Mouse (Mus musculus) ZHBTc4 (cell line): ENCODE results near the gene Gys1.
"Not testable (repeated sequence)": the region's sequence is repeated elsewhere in the genome, so short reads cannot be mapped to it uniquely, and the experiment has no call there.

ENCODE experiments used
- DNase-seq: peaks from one replicate; pipeline ENCODE4 v3.0.0-alpha.2; 2011; ENCODE audit warnings: low read depth, low spot score

The Gys1 gene

DNA sequence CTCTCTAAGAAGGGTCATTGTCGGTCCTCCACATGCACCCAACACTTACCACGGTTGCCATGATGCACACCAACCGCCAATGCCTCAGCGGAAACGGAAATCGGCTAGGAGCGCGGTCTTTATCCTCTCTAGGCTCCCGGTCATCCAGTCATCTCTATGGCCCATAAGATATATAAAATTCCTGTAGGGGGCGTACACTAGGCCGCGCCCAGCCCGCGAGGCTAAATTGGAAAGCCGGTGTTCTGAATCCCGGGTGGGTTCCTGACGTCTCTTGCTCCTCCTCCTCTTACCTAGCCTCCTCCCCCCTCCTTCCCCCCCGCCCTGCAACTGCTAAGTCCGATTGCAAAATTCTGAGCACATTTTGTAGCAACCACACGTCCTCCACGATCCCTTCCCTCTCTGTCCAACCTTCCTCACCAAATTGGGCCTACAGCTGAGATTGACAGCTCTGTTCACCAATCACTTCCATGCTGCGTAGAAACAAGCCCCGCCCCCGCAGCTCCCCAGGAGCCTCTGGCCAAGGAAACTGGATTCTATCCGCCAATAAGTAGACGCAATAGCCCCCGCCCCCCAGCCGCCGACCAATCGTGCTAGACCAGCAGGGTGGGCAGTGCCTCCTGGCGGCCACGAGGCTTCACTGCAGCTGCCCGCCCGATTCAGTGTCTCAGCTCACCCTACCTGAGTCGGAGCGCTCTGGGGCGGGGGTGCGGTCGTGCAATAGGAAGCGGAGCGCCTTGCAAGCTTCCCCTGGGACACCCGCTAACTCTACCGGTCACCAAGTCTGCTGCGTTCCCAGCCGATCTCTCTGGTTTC is at the start of gene Gys1:
Gys1 (plus strand) TSS at position 642 of the 813 bp plus-strand sequence.
- peak; percentile 100 for DNase-seq

DNA sequence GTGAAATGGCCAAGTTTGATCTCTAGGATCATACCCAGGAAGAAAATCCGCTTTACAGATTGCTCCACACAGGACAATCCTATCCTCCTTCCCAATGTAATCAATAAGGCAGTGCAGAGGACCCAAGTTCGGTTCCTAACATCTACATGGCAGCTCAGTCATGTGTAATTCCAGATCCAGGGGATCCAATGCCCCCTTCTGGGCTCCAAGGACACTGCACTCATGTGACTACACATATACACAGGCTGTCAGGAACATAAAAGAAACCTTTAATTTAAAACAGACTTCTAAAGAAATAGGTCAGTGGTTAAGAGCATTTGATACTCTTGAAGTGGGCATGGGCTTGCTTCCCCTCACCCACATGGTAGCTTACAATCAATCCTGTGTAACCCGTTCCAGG is 48.6 kb upstream of the Gys1 start:
- DNase-seq, result no peak

DNA sequence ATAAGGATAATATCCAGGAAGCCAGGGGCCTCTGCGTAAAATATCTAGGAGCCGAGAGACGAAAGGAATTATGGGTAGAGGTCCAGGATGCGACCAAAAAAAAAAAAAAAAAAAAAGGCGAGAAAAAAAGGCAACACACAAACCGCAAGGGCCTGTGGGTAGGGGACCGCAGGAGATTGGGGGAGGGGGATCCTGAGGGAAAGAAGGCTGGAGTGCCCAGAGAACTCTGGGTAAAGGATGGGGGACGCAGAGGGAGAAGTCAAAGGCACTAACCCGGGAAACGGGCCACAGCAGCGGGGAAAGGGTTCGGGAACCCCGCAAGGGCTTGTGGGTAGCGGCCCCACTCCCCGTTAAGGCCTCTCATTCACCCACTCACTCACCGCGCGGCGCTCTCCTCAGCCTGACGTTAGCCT is 39.5 kb upstream of the Gys1 start:
- peak; percentile 89 for DNase-seq

DNA sequence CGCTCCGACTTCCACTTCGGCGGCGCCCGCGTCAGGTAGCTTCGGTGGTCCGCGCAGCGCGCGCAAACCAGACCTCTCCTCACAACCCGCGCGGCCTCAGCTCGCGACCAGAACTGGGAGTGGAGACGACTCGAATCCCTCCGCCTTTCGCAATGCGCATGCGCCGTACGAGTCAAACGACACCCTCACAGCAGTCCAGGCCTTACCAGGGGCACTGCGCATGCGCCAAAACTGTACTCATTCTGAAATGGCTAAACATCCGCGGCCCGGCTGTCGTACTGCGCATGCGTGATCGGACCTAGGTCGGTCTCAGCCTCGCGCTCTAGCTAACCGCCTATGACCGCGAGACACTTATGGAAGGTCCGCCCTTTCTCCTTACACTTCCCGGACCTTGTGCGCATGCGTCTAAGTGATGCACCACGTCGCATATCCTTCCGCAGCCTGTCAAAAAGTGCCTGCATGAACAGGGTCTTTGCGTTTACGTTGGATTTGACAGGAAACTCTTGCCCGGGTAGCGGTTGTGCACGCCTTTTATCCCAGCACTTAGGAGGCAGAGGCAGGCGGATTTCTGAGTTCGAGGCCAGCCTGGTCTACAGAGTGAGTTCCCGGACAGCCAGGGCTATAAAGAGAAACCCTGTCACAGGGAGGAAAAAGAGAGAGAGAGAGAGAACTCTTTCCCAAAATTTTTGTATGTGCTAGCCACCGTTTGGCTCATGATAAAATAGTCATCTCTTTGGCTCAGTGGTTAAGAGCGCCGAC is 38.9 kb upstream of the Gys1 start, which contains the start of gene Snrnp70:
Snrnp70 (minus strand) TSS at position 165 of the 759 bp plus-strand sequence.
- DNase-seq, result peak; percentile 100

DNA sequence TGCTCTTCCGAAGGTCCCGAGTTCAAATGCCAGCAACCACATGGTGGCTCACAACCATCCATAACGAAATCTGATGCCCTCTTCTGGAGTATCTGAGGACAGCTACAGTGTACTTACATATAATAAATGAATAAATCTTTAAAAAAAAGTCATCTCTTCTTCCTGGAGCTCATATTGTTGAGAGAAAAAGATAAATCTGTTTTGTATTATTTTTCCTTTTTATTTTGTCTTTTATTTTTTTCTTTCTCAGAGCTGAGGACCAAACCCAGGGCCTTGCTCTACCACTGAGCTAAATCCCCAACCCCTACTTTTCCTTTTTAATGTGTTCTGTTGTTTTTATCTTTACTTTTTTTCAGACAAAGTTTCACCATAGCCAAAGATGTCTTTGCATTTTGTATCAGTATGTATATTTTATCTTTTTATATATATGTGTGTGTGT is 38.3 kb upstream of the Gys1 start:
- DNase-seq, result not testable (repeated sequence)

DNA sequence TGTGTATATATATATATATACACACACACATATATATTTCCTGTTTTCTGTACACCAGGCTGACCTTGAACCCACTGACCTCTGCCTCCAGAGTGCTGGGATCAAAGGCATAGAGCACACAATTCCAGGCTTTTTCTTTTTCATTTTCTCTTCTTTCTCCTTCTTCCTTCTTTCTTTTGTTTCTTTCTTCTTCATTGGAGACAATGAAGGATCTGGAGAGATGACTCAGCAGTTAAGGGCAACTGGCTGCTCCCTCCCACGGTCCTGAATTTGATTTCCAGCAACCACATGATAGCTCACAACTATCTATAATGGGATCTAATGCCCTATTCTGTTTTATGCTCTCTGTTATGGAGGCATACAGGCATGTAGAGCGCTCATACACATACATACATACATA is 37.9 kb upstream of the Gys1 start:
- DNase-seq, result no peak

DNA sequence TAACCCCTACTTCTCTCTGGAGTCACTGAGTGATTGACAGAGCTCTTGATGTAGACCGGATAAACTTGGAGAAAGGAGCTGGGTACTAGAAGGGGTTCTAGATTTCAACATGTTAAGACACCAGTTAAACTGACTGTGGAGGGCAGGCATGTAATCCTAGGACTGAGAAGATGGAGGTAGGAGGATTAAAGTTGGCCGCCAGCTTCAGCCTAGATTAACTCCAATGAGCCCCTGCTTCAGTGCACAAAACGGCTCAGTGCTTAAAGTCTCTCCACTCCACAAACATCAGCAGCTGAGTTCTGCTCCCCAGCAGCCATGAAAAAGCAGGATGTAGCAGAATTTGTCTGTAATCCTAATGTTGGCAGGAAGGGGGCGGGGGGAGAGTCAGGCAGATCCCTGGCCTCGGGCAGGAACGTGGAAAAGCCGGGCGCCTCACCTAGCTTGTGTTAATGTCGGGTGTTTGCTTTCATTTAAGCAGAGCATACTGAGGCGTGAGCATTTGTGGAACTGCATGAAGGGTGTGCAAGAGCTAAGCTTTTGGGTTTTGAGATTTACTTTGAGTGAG is 33.0 kb upstream of the Gys1 start:
- peak; percentile 69 for DNase-seq

DNA sequence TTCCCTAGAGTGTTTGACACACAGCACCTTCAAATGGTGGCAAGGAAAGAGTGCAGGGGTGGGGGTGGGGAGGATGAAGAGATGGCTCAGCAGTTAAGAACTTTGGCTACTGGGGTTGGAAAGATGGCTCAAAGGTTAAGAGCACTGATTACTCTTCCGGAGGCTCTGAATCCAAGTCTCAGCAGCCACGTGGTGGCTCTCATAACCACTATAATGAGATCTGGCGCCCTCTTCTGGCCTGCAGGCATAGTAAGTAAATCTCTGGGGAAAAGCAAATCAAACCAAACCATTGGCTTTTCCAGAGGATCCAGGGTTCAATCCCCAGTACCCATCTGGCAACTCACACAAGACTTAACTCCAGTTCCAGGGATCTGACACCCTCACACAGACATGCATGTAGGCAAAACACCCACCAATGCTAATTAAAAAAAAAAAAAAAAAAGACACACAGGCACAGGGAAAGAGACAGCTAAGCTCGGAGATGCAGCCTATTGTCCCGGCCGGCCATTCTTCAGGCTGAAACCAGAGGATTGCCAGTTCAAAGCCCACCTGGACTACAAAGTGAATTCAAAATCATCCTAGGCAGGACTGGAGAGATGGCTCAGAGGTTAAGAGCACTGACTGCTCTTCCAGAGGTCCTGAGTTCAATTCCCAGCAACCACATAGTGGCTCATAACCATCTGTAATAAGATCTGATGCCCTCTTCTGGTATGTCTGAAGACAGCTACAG is 30.9 kb upstream of the Gys1 start:
- DNase-seq, result peak; percentile 85

DNA sequence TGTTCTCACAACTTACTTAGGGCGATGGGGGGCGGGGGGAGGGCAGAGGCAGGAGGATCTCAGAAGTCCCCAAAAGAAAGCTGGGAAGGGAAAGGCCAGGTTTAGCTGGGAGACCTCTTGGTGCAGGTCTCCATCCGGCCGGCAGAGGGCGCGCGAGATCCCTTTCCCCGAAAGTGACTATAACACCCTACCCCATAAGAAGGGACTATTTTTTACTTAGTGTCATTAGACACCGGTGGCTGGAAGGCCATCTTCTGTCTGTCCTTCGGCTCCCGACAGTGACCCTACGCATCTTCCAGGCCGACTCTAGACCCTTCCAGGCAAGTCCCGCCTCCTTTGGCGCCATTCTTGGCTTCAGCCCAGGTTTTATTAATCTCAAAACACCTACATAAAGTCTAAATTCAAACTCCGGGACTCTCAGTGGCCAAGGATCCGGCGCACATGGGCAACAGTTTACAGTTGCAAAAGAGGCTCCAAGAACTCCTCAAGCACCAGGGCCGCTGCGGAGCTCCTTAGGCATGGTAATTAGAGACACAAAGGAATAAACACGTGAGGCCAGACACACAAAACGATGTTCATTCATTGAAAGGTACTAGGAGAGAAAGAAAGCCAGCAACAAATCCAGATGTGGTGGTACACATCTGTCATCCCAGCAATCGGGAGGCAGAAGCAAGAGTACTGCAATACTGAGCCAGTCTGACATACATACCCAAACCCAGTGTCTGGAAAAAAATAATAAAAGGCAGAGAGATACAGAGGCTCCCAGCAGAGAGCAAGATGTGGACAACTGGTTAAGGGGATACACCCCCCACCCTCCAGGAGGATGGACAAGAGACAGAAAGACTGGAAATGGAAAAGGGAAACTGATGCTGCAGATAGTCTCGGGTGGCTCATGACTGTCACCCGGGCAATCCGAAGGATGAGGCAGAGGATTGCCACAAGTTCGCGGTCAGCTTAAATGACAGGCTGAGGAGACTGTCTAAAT is 29.3 kb upstream of the Gys1 start, which contains the start of gene Kcna7:
Kcna7 (plus strand) TSS at position 563 of the 985 bp plus-strand sequence.
- DNase-seq, result peak; percentile 83

DNA sequence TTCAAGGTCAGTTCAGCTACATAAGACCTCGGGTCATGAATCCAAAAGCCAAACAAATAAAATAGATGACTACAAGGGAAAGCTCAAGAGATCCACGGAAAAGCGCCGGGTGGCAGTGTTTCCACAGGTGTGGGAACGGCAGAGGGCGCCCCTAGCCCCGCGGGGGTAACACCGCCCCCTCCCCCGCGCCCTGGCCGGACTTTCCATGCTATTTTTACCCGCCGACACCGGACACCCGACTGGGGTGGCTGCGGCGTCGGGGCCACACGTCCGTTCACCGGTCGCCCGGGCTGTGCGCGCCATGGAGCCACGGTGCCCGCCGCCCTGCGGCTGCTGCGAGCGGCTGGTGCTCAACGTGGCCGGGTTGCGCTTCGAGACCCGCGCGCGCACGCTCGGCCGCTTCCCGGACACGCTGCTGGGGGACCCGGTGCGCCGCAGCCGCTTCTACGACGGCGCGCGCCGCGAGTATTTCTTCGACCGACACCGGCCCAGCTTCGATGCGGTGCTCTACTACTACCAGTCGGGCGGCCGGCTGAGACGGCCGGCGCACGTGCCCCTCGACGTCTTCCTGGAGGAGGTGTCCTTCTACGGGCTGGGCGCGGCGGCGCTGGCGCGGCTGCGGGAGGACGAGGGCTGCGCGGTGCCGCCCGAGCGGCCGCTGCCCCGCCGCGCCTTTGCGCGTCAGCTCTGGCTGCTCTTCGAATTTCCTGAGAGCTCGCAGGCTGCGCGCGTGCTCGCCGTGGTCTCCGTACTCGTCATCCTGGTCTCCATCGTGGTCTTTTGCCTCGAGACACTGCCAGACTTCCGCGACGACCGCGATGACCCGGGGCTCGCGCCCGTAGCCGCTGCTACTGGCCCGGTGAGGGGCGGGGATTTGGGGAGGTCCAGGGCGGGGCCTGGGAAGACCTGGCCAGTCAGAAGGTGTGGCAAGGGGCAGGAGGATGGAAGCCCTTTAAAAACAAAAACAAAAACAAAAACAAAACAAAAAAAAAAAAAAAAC is 28.2 kb upstream of the Gys1 start:
- peak; percentile 53 for DNase-seq

DNA sequence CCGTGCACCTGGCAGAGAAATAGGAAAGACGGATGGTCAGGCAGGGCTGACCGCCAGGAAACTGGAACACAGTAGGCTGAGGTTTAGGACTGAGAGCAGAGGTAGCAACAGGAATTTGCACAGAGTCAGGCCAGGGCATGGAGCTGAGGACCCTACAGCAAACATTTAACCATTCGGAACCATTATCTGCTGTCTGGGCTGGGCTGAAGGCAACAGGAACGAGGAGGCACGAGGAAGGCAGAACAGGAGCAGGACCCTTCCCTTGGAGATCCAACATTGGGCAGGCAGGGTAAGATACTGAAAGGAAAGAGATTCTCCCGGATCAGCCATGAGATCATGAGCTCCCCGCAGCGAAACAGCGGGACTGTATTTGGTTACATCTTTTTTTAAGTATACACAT is 26.8 kb upstream of the Gys1 start:
- no peak for DNase-seq

DNA sequence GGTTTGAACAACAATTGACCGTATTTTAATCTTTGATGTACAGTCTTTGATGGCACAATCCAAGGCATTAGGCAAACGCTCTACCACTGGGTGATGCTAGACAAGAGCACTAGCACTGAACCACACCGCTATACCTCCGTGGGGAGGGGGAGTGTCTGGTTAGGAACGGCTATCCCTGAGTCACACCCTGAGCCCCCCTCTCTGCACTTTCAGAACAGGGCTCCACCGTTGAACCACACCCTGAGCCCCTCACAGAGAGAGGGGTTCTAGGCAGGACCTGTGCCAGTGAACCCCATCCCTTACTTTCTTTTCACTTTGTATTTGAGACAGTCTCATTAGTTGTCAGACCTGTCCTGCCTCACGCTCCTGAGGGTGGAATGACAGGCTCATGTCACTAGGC is 26.3 kb upstream of the Gys1 start:
- no peak for DNase-seq

DNA sequence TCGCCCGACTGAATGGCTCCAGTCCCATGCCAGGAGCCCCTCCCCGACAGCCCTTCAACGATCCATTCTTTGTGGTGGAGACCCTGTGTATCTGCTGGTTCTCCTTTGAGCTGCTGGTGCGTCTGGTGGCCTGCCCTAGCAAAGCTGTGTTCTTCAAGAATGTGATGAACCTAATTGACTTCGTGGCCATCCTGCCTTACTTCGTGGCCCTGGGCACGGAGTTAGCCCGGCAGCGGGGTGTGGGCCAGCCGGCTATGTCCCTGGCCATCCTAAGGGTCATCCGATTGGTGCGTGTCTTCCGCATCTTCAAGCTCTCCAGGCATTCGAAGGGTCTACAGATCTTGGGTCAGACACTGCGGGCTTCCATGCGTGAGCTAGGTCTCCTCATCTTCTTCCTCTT is 25.7 kb upstream of the Gys1 start:
- DNase-seq, result no peak

DNA sequence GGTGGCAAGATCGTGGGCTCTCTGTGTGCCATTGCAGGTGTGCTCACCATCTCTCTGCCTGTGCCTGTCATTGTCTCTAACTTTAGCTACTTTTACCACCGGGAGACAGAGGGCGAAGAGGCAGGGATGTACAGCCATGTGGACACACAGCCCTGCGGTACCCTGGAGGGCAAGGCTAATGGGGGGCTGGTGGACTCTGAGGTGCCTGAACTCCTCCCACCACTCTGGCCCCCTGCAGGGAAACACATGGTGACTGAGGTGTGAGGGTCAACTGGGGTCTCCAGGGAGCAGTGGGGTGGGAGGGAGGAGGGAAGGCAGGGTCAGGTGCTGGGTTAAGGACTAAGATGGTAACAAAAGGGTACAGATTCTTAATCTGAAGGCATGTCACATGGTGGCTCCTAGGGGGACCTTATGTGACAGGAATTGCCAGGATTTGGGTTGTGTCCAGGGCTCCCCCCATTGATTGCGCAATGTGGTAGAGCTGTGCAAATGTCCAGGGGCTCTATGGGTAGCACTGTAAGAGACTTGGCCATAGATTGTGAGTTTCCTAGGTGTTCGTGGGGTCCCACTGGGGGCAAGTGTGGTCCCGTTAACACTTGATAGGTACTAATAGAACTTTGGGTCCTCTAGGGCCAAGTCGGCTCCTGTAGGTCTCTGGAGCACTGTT is 25.0 kb upstream of the Gys1 start:
- no peak for DNase-seq

DNA sequence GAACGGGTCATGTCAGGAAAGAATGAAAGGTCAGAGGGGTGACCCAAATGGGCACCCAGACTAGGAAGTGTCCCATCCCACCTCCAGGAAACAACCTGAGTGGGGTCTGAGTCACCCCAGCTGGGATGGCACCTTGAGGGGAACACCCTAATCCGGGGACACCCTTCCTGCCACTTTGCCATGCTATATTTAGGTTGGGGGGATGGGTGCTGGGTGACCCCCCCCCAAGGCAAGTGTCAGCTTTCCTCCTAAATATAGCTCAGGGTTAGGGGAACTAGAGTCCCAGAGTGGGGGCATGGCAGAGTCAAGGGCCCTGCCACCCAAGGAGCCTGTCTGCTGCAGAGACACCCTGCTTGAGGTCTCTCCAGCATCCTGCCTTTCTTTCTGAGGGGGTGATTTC is 22.2 kb upstream of the Gys1 start:
- no peak for DNase-seq

DNA sequence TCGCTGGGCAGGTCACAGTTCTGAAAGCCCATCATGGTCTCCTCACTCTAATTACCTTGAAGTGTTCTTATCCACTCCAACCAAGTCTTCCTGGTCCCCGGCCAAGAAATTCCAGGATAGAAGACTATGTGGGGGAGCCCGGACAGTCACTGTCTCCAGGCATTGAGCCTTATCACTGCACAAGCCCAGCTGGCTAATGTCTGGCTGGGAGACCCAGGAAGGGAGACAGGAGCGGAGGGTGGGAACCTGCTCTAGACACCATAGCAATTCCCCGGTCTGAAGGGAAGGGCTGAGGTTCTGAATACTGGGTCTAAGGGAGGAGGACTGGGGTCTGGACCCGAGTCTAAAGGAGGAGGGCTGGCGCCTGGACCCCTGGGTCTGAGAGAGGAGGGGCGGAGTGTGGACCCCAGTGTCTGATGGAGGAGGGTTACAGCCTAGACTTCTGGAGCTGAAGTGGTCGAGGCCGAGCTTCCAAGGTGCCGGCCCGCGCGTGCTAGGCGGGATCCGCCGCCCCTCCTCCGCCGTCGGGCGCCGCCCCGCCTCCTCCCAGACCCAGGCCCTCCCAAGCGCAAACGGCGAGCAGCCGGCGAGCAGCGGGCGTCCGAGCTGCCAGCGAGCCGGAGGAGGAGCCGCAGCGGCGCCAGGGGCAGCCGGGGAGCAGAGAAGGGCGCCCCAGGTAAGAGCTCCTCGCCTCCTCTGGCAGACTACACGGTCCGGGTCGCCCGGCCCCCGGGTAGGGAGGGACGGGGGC is 21.4 kb upstream of the Gys1 start, which contains the start of gene Ntf5:
Ntf5 (plus strand) TSS at position 583 of the 751 bp plus-strand sequence.
- peak; percentile 76 for DNase-seq

DNA sequence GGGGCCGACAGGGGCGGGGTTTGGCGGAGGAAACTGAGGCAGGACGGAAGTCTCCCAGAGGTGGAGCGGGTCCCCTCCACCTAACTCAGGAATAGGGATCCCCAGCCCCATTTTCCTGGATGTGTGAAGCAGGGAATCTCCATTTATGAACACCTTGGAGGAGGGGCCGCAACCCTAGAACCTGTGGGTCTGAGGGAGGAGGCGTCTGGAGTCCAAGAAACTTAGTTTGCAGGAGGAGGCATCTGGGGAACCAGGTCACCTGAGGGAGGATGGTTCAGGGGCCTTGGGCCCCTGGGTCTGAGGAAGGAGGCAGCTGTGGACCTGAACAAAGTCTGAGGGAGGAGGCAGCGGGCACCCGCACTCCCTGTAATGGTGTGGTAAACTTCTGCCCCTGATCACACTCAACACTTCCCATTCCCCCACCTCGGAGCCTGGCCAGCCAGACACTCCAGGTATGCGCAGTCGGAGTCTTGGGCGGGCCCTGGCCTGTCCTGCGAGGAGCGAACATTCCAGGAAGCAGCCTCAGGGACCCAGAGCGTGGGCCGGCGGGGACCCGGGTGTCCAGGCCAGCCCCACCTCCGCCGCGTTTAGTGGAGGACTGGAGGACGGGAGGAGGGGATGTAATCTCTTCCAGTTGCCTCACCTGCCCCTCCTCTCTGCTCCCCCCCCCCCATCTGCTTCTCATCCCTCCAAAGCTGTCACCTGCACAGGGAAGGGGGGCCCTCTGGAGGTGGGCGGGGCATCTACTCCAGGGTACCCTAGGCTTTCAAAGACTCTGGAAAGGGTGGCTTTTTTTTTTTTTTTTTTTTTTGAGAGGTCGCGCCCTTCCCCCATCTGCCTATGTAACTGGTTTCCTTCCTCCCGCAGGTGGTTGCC is 20.5 kb upstream of the Gys1 start:
- peak; percentile 43 for DNase-seq
